Mouse (Mus musculus) brain, embryonic 18.5 days (tissue): ENCODE measurements at regions not wholly inside any gene's neighbourhood (a gene's known extent, or its start where the extent isn't known, plus 50 kb on each side); places are given as distances from the start of the nearest gene placed in this dataset.

Experiments
- DNase-seq: peaks from one replicate; pipeline ENCODE4 v3.0.0-alpha.2; 2012; ENCODE audit warnings: low read depth, low spot score

DNA sequence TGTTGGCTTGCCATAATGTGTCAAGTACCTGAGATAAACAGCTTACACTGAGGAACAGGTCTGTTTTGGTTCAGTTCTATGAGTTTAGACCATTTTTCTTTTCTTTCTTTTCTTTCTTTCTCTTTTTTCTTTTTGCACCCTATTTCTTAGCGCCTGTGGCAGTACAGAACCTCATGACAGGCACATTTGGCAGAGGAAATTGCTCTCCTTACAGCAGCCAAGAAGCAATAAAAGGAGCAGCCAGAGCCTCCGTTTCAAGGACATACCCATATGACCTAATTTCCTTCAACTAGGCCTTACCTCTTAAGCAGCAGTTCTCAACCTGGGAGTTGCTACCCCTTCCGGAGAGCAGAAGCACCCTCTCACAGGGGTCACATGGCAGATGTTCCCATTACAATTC lies 173.9 kb upstream of the Clec14a start:
- no peak for DNase-seq

DNA sequence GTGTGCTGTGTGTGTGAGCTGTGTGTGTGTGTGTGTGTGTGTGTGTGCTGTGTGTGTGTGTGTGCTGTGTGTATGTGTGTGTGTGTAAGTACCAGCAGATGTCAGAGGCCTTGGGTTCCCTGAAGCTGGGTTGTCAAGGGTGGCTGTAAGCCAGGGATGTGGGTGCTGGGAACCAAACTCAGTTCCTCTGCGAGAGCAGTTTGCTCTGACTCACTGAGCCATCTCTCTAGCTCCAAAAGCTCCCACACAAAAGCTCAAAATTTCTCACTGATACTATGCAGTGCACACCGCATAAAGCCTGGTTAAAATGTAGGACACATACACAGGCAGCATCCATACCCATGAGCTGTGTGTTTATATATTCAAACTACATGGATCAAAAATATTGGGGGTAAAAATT lies 172.9 kb upstream of the Clec14a start:
- DNase-seq, result no peak

GRCm38 (mm10) chr12:58440666-58441065 lies 171.6 kb upstream of the Clec14a start:
- no peak for DNase-seq

- no peak for DNase-seq
Measured at GRCm38 (mm10) chr12:58437031-58437430, 167.9 kb upstream of the Clec14a start.

DNA sequence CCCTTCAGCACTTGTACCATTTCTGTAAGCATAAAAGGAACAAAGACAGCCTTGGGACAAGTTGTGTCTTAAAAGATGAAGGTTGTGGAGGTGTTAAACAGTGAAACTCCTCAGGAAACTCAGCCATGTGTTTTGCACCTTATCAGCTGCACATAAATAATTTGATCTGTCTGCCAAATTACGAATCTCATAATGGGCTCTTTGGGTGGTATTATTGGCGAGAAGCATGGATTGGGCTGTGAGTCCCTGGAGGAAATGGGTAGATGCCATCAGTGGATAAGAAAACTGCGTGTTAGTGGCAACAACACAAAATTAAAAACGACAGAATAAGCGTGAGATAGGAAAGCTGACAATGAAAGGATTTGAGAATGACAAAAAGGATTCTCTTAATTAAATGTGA lies 165.4 kb upstream of the Clec14a start:
- no peak for DNase-seq

DNA sequence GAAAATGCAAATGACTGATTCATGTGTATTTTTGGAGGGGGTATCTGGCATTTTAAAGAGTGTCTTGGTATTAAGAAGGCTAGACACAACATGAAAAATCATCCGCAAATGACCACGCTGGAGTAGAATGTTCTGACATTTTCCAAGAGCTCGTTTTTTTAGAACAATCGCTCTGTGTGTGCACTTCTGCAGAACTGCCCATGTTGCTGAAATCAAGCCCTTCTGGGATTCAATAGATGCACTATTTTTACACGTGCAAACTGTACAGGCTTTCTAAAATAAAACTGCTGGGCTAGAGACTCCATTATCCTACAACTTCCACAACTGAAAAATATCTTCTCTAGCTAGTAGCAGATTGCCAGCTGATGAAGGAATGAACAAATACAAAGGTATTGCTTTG lies 160.8 kb upstream of the Clec14a start:
- DNase-seq, result no peak

GRCm38 (mm10) chr12:58426758-58427157 lies 157.7 kb upstream of the Clec14a start:
- no peak for DNase-seq

- DNase-seq, result no peak
Measured at GRCm38 (mm10) chr12:58425961-58426360, 156.9 kb upstream of the Clec14a start.

- no peak for DNase-seq
Measured at GRCm38 (mm10) chr12:58423581-58423980, 154.5 kb upstream of the Clec14a start.

DNA sequence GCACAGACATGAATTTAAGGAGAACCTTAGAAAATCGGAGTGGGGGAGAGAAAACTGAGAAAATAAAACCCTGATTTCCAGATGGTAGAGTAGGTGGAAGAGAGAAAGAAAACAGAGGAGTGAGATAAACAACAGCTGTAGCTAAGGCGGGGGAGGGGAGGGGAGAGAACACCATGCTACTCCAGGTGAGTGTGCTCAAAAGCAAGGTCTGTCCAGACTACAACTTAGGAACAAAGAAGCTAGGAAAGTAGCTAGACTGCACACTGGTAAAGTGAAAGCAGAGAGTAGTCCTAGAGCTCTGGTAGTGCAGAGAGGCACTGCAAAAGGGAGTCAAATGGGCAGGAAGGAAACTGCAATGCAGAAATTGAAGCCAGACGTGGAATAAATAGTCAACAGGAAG lies 132.8 kb upstream of the Clec14a start:
- no peak for DNase-seq

- DNase-seq, result no peak
Measured at GRCm38 (mm10) chr12:58360258-58360657, 91.2 kb upstream of the Clec14a start.

GRCm38 (mm10) chr12:58334163-58334562 lies 65.1 kb upstream of the Clec14a start:
- DNase-seq, result no peak

DNA sequence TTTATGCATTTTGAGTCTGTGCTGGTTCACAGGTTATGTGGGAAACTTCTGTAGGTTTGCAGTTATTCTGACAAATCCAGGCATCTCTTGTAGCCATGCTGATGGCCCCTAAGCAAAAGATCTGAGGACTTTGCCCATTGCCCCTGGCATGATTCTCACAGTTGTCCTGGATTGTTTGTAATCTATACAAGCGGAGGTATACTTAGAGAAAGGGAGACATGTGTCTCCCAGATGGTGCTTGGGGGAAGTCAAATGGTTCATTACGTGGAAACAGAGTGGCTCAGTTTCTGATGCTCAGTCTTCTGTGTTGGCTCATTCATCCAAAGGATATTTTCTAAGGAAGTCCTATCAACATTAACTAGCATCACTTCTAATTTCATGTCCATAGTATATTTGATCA lies 60.8 kb upstream of the Clec14a start:
- no peak for DNase-seq

DNA sequence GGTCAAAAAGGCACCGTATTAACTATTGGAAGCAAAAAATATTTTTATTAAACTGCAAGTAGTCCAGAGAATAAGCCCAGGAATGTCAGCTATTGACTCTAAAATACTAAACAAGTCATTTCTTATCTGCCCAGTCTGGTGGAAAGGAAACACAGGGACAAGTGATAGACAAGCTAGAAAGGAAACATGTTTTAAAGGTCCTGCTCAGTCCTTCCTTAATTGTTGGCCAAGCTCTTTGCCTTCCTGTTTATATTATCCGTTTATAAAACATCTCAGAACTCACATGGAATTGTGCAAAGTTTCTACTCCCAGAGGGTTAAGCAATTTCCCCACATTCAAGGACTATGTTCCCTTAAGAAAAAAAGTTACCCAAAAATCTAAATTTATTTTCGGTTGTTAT lies 54.9 kb upstream of the Clec14a start:
- no peak for DNase-seq
